Mouse (Mus musculus) natural killer cell, adult 2 months (primary cell): ENCODE measurements at regions not wholly inside any gene's neighbourhood (a gene's known extent, or its start where the extent isn't known, plus 50 kb on each side); places are given as distances from the start of the nearest gene placed in this dataset.

Experiments used
- DNase-seq, 2 experiments: peaks; one replicate each; pipeline ENCODE4 v3.0.0; 2022; ENCODE audit warnings: low spot score in 2 of 2

GRCm38 (mm10) chr12:107230097-107230496, 258.3 kb upstream of the 3110018I06Rik start:
- no peak for DNase-seq

DNA sequence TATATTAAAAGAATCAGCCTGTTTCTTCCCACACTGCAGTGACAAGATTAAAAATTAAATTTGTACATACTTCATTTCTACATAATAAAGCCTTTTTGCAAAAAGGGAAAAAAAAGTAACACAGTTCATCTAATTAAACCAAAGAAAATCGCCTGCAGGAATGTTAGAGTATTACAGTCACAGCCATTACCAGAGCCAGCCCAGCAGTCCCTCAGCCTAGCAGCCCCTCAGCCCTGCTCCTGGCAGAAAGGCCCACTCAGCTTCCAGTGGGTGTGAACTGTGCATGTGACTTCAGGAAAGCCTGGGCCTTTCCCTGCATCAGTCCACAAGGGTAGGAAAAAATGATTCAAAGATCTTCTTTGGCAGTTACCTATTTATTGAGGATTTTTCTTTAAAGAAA, 256.8 kb upstream of the 3110018I06Rik start:
- no peak for DNase-seq

- DNase-seq = no peak
These were observed 237.5 kb upstream of the 3110018I06Rik start for GRCm38 (mm10) chr12:107250747-107251470.

DNA sequence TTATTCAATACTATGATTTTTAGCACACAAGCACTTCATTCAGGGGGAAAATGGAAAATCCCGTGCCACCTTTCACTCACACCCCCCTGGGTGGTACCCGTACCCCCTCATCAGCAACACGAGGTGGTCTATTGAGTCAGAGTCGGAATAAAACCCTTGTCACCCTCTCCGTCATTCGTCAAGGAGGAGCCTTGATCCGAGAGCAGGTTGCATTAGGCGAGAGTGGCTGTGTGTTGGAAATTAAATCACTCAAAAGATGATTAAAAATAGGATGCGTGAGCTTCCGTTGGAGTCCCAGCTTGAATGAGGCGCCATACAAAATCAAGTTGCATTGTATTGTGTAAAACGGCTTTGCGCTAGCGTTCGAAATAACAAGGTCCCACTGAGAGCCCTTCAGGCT, 236.5 kb upstream of the 3110018I06Rik start:
- DNase-seq = no peak

GRCm38 (mm10) chr12:107262076-107262475, 226.4 kb upstream of the 3110018I06Rik start:
- DNase-seq = no peak

DNA sequence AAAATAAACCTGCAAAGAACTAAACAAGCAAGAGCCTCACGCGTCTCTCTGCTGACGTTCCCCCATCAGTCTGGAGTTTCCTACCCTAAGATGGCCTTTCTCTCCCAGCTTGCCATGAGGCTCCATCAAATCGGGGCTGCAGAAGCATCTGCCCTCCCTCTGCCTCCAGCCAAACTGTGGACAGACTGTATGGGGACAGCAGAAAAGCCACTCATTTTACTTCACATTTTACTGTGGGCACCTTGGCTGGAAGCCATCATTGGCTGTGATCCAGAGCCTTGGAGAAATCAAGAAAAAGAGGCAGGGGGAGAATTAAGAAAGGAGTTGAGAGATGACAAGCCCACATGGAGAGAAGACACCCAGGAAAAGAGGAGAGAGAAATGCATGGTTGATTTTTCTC, 225.9 kb upstream of the 3110018I06Rik start:
- DNase-seq = no peak

- no peak for DNase-seq
These were observed 221.7 kb upstream of the 3110018I06Rik start for GRCm38 (mm10) chr12:107266696-107267095.

DNA sequence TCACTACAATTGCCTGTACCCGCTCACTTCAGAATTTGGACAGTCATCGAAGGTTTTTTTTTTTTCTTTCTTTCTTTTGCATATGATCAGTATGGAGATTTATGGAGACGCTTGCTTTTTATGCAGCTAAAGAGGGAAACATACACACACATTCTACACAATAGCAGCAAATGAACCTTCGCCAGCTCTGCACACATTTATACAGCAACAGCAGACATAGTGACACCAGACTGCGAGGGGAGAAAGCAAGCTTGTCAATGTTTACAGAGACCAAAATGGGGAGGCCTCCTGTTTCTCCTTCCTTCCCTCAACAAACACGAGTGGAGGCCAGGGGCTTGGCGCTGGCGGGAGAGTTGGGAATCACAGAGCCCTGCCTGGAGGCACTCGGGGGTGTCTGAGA, 202.8 kb upstream of the 3110018I06Rik start:
- no peak for DNase-seq

DNA sequence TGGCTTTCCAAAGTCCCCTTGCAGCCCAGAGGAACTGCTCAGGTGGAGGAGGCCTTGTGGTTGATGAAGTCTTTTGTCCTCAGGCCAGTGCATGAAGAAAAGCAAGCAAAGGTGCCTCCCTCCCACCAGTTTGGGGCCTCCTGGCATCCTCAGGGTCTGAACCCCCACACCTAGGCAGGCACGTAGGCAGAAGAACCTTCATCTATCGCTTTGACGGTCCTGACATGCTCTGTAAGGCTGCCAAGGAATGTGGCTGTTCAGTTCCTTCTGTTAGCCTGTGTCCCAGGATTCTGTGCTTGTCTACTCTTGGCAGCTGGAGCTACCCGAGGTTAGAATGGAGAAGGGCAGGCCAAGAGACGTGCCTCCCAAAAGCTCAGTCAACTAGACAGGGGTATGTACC, 197.1 kb upstream of the 3110018I06Rik start:
- no peak for DNase-seq

- DNase-seq = no peak
These were observed 181.2 kb upstream of the 3110018I06Rik start for GRCm38 (mm10) chr12:107307094-107307740.

DNA sequence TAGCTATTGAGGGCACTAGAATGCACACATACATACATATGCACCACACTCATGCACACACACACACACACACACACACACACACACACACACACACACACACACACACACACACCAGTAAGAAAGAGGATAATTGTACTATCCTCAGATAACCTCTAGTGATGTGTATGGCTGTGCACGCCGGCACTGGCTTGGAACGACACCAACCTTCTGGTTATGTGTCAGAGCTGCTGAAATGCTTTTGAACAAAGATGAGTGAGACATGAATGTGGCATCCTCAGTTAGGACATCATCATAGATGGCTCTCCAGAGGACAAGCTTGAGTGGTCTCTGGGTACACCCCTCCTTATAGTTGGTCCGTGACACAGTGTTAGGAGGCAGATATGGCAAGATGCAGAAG, 173.0 kb upstream of the 3110018I06Rik start:
- no peak for DNase-seq

DNA sequence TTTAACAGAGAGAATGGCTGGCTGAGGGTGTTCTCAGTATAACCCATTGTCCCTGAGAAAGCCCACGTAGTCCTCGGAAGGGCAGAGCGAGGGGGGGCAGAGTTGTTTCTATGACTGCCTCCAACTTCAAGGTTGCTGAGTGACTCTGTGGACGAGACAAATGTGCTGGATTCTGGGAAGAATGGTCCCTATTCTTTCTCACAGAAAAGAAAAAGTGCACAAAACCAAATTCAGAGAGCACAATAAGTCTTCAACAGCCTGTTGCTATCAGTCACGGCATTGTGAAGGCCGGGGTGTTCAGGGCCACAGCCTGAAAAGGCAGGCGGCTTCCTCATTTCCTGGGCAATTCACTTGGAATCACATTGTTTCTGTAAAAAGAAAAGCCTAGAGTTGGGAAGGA, 165.6 kb upstream of the 3110018I06Rik start:
- DNase-seq = no peak

DNA sequence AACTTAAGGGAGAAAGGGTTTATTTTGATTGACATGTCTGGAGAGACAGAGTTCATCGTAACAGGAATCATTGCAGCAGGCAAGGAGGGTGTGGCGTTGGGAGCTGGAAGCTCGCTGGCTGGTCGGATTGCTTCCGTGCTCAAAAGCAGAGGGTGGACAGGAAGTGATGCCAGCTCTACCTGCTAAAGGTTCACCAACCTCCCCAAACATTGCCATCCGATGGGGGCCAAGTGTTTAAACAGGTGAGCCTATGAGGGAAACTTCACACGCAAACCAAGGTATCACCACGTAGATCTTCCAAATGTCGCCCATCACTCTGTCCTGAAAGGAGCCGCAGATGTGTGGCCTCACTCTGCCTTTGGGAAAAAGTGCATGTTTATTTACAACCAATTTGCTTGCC, 162.3 kb upstream of the 3110018I06Rik start:
- DNase-seq = no peak

- DNase-seq = no peak
These were observed 161.2 kb upstream of the 3110018I06Rik start for GRCm38 (mm10) chr12:107327107-107327770.

GRCm38 (mm10) chr12:107328986-107329385, 159.4 kb upstream of the 3110018I06Rik start:
- no peak for DNase-seq

- no peak for DNase-seq
These were observed 154.1 kb upstream of the 3110018I06Rik start for GRCm38 (mm10) chr12:107334366-107334765.

GRCm38 (mm10) chr12:107335106-107335505, 153.3 kb upstream of the 3110018I06Rik start:
- no peak for DNase-seq

DNA sequence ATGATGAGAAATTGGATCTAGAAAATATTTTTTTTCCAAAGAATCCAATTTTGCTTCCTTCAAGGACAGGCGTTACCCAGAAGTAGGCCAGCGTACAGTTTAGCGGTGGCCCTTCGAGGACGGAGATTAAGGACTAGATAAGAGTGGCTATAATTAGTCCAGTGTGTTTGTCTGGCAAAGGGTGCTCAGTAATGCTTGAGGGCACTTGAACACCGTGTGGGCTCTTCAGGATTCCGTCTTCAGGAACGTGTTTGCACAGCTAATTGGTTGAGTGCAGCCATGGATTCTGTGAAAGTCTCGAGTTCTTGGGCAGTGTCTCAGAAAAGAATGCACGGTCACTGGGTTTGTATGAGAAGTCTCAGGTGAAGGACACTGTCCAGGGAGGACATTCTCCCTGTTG, 149.7 kb upstream of the 3110018I06Rik start:
- no peak for DNase-seq

GRCm38 (mm10) chr12:107356211-107356610, 132.2 kb upstream of the 3110018I06Rik start:
- no peak for DNase-seq

- DNase-seq = no peak
These were observed 131.5 kb upstream of the 3110018I06Rik start for GRCm38 (mm10) chr12:107356974-107357373.

- DNase-seq = no peak
These were observed 127.9 kb upstream of the 3110018I06Rik start for GRCm38 (mm10) chr12:107360511-107360910.

DNA sequence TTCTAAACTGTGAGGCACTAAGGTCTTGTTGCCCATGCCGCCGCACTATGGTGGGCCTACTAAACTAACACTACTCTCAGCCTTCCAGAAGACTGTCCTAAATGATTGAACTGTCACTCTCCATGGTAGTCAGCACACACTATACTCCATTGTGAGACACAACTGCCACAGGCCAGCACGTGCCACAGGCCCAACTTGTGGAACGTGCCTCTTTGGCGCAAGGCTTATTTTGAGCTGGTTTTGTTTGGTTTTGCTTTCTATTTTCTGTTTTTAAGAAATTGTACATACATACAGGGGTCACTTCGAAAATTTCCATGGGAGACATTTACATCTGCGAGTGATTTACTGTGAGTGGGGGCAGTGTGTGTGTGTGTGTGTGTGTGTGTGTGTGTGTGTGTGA, 126.8 kb upstream of the 3110018I06Rik start:
- DNase-seq = no peak

- DNase-seq = no peak
These were observed 126.3 kb upstream of the 3110018I06Rik start for GRCm38 (mm10) chr12:107362120-107362519.
